ENCODE assay signal across 24 mouse cellular contexts in genomic region chr11:5753755-5754154, GRCm38 (mm10). TPM values are rescaled to one million over a fixed set of nuclear protein-coding genes. Genes with fewer than 3 reads are reported as not detected.
A peak's percentile ranks its signal among the peaks of the same experiment; 100 is the strongest.
DNase-seq lines count a peak whose midpoint lies in the region; ATAC-seq lines count a peak whose summit lies in the region.
"Had no signal": no experiment of that assay in that cellular context is flagged by ENCODE, and none has a peak within 500 bp of the region (broad histone marks: within the 10 kb centered on the region; RNA-seq: fewer than 3 reads in every experiment).

No protein-coding gene starts in this region.

- peak; percentile 43 for DNase-seq in forebrain, embryonic 11.5 days (ENCODE audit: low spot score)
- DNase-seq in retina, postnatal 1 day, result peak; percentile 52
- no peak for DNase-seq in retina, embryonic 14.5 days (ENCODE audit: low spot score)
- DNase-seq in ZHBTc4 (ENCODE audit: low read depth, low spot score), result peak; percentile 40
- DNase-seq in thymus, postnatal 36 days, result no peak
- no peak for DNase-seq in cerebellum, postnatal 36 days
- DNase-seq: adrenal gland, adult 2 months; adrenal gland, postnatal 10 days; adrenal gland, postnatal 25 days; B cell, adult 2 months; cerebellum, adult 11 months; cerebellum, adult 18-20 months; cerebellum, adult 8-10 months; cerebellum, adult 9-11 months; cerebellum, postnatal 14 days; forebrain, postnatal 0 days had no signal

- H3K36me3 ChIP-seq in forebrain, embryonic 11.5 days (ENCODE audit: control insufficient read depth, insufficient read depth, low read length), result no peaks in the 10 kb centered on the region
- no peaks in the 10 kb centered on the region; the same call in 1 of the 2 replicates for H3K36me3 ChIP-seq in forebrain, embryonic 15.5 days

- no peak overlapping the region for H3K4me2 ChIP-seq in forebrain, embryonic 11.5 days (ENCODE audit: low read depth, low read length, severe bottlenecking)
- no peak overlapping the region for H3K4me2 ChIP-seq in forebrain, embryonic 15.5 days (replicated peaks)
- H3K4me2 ChIP-seq: embryonic facial prominence, embryonic 12.5 days; forebrain, embryonic 12.5 days had no signal

- no peaks in the 10 kb centered on the region for H3K4me1 ChIP-seq in forebrain, embryonic 11.5 days (replicated peaks; ENCODE audit: control insufficient read depth, insufficient read depth, low read length)
- no peaks in the 10 kb centered on the region for H3K4me1 ChIP-seq in forebrain, embryonic 15.5 days
- H3K4me1 ChIP-seq: embryonic facial prominence, embryonic 12.5 days; forebrain, embryonic 12.5 days had no signal

- H3K9ac ChIP-seq in forebrain, embryonic 11.5 days (ENCODE audit: low read length), result no peak overlapping the region
- no peak overlapping the region for H3K9ac ChIP-seq in forebrain, embryonic 15.5 days (replicated peaks)
- H3K9ac ChIP-seq: embryonic facial prominence, embryonic 12.5 days; forebrain, embryonic 12.5 days; forebrain, postnatal 0 days had no signal

- H3K4me3 ChIP-seq in forebrain, embryonic 11.5 days (ENCODE audit: low read depth, low read length), result no peak overlapping the region
- no peak overlapping the region for H3K4me3 ChIP-seq in forebrain, embryonic 15.5 days
- H3K4me3 ChIP-seq: embryonic facial prominence, embryonic 10.5 days; embryonic facial prominence, embryonic 12.5 days; forebrain, embryonic 12.5 days had no signal

- no peak overlapping the region for H3K27ac ChIP-seq in forebrain, embryonic 11.5 days (ENCODE audit: low read depth, low read length)
- H3K27ac ChIP-seq in forebrain, embryonic 15.5 days (replicated peaks), result no peak overlapping the region
- H3K27ac ChIP-seq: embryonic facial prominence, embryonic 10.5 days; embryonic facial prominence, embryonic 12.5 days; forebrain, embryonic 12.5 days had no signal

- no peaks in the 10 kb centered on the region for H3K9me3 ChIP-seq in forebrain, embryonic 11.5 days (ENCODE audit: control insufficient read depth, low read length)
- no peaks in the 10 kb centered on the region for H3K9me3 ChIP-seq in forebrain, embryonic 15.5 days

- no peaks in the 10 kb centered on the region for H3K27me3 ChIP-seq in forebrain, embryonic 11.5 days (ENCODE audit: control insufficient read depth, insufficient read depth, low read length)
- H3K27me3 ChIP-seq in forebrain, embryonic 15.5 days, result no peaks in the 10 kb centered on the region
- H3K27me3 ChIP-seq: CH12.LX; embryonic facial prominence, embryonic 12.5 days; forebrain, embryonic 12.5 days; Patski had no signal

- 82% methylated on average over 2 of the region's 2 CpGs for whole genome bisulfite sequencing in forebrain, embryonic 11.5 days
- 96% methylated on average over 2 of the region's 2 CpGs for WGBS in forebrain, embryonic 15.5 days

- no peak for ATAC-seq in forebrain, embryonic 11.5 days (replicated peaks; ENCODE audit: low FRiP score)
- no peak for ATAC-seq in forebrain, embryonic 15.5 days (replicated peaks)
- ATAC-seq: CD4-positive, CD25-positive, alpha-beta regulatory T cell, adult 4 months; forebrain, embryonic 14.5 days; forebrain, postnatal 0 days; Patski had no signal

RNA-seq across cellular contexts. Expression of gene Urgcp, which starts 8.4 kb away (rescaled TPM):
- polyA plus RNA-seq in forebrain, embryonic 11.5 days (2014; fragmentation: Nextera tagmentation; extraction: Ambion mirVana), result 19.1 and 20.1 TPM in 2 replicates
- polyA plus RNA-seq in forebrain, embryonic 15.5 days (2015; fragmentation: Nextera tagmentation; extraction: Ambion mirVana), result 31.6 and 32.4 TPM in 2 replicates

RNA-seq across cellular contexts. Expression of gene Dbnl, which starts 34.5 kb away (rescaled TPM):
- polyA plus RNA-seq in forebrain, embryonic 11.5 days (2014; fragmentation: Nextera tagmentation; extraction: Ambion mirVana), result 152 and 157 TPM in 2 replicates
- 138 and 140 TPM in 2 replicates for polyA plus RNA-seq in forebrain, embryonic 15.5 days (2015; fragmentation: Nextera tagmentation; extraction: Ambion mirVana)

RNA-seq across cellular contexts. Expression of gene Mrps24, which starts 38.3 kb away (rescaled TPM):
- 166 TPM in 2 replicates for polyA plus RNA-seq in forebrain, embryonic 11.5 days (2014; fragmentation: Nextera tagmentation; extraction: Ambion mirVana)
- polyA plus RNA-seq in forebrain, embryonic 15.5 days (2015; fragmentation: Nextera tagmentation; extraction: Ambion mirVana), result 177 and 180 TPM in 2 replicates

RNA-seq across cellular contexts. Expression of gene Pgam2, which starts 49.8 kb away (rescaled TPM):
- 5.3 and 6.5 TPM in 2 replicates for polyA plus RNA-seq in forebrain, embryonic 11.5 days (2014; fragmentation: Nextera tagmentation; extraction: Ambion mirVana)
- polyA plus RNA-seq in forebrain, embryonic 15.5 days (2015; fragmentation: Nextera tagmentation; extraction: Ambion mirVana), result 1.9 and 3.1 TPM in 2 replicates
- polyA plus RNA-seq: adrenal gland, adult 2 months had no signal

Comparison
In these comparisons a context has a peak if more than half of its experiments do, and no peak if none do; other contexts are left out.
1. DNase-seq: peak in forebrain, embryonic 11.5 days (single experiment), retina, postnatal 1 day (single experiment) and ZHBTc4 (single experiment); none in retina, embryonic 14.5 days (single experiment), thymus, postnatal 36 days (0 of 2) and cerebellum, postnatal 36 days (0 of 2).